Mouse (Mus musculus): ENCODE results near the gene Psph. TPM values are rescaled to one million over a fixed set of nuclear protein-coding genes. Genes with fewer than 3 reads are reported as not detected.
A peak's percentile ranks its signal among the peaks of the same experiment; 100 is the strongest.

Psph gene
- polyA plus RNA-seq, 1 experiment, result 13.5 TPM

GRCm38 (mm10) chr5:129742903-129743488, 44.3 kb downstream of the Psph start:
- 70% methylated on average over 7 of the region's 7 CpGs for WGBS
- Histone ChIP-seq H3K4me1 (ENCODE audit: control insufficient read depth, insufficient read depth, low read length) (no peaks in the 10 kb centered on the region), H3K4me3 (replicated peaks; ENCODE audit: extremely low read depth, low read depth, low read length) (no peak overlapping the region)
- no peak for DNase-seq
- TF ChIP-seq POLR2A (IDR thresholded peaks at IDR 0.05; ENCODE audit: borderline replicate concordance, extremely low read depth, low read depth, low read length) (no peak), CTCF (IDR thresholded peaks at IDR 0.05; ENCODE audit: insufficient read depth, low read length) (no peak)

GRCm38 (mm10) chr5:129740976-129741375, 46.3 kb downstream of the Psph start:
- no peak overlapping the region for H3K4me3 ChIP-seq (replicated peaks; ENCODE audit: extremely low read depth, low read depth, low read length)
- WGBS, result 94% methylated on average over 1 of the region's 1 CpGs
- H3K4me1 ChIP-seq (ENCODE audit: control insufficient read depth, insufficient read depth, low read length), result no peaks in the 10 kb centered on the region
- no peak for DNase-seq
- TF ChIP-seq CTCF (IDR thresholded peaks at IDR 0.05; ENCODE audit: insufficient read depth, low read length) (no peak), POLR2A (IDR thresholded peaks at IDR 0.05; ENCODE audit: borderline replicate concordance, extremely low read depth, low read depth, low read length) (no peak)

GRCm38 (mm10) chr5:129731021-129731420, 56.2 kb downstream of the Psph start:
- H3K4me1 ChIP-seq (ENCODE audit: control insufficient read depth, insufficient read depth, low read length), result peaks cover 8% of the 10 kb centered on the region
- DNase-seq, result no peak
- 64% methylated on average over 5 of the region's 5 CpGs for WGBS
- no peak for TF ChIP-seq CTCF (IDR thresholded peaks at IDR 0.05; ENCODE audit: insufficient read depth, low read length)
- TF ChIP-seq POLR2A (IDR thresholded peaks at IDR 0.05; ENCODE audit: borderline replicate concordance, extremely low read depth, low read depth, low read length), result no peak
- no peak overlapping the region for H3K4me3 ChIP-seq (replicated peaks; ENCODE audit: extremely low read depth, low read depth, low read length)

GRCm38 (mm10) chr5:129730344-129730743, 56.9 kb downstream of the Psph start:
- no peak overlapping the region for H3K4me3 ChIP-seq (replicated peaks; ENCODE audit: extremely low read depth, low read depth, low read length)
- peaks cover 8% of the 10 kb centered on the region for H3K4me1 ChIP-seq (ENCODE audit: control insufficient read depth, insufficient read depth, low read length)
- no peak for DNase-seq
- 27% methylated on average over 11 of the region's 11 CpGs for WGBS
- TF ChIP-seq CTCF (IDR thresholded peaks at IDR 0.05; ENCODE audit: insufficient read depth, low read length) (no peak), POLR2A (IDR thresholded peaks at IDR 0.05; ENCODE audit: borderline replicate concordance, extremely low read depth, low read depth, low read length) (no peak)

DNA sequence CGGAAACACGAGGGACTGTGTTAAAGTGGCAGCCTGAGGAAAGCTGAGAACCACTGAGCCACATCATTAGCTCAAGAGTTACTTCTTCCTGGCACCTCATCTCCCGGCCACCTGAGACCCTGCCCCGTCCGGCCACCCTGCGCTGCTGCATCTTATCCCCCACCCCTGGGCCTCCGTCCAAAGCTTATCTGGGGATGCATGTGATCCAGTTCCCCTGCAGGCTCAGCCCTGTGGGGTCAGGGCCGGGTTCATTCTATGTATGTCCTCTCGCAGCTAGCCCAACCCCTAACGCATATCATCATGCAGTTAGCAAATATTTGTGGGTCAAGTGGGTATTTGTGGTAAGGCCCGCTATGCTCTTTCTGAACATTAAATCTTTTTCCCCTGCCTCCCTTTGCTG, 58.0 kb downstream of the Psph start:
- no peak overlapping the region for H3K4me3 ChIP-seq (replicated peaks; ENCODE audit: extremely low read depth, low read depth, low read length)
- no peak for DNase-seq
- H3K4me1 ChIP-seq (ENCODE audit: control insufficient read depth, insufficient read depth, low read length), result peaks cover 10% of the 10 kb centered on the region
- 26% methylated on average over 11 of the region's 11 CpGs for WGBS
- no peak for TF ChIP-seq POLR2A (IDR thresholded peaks at IDR 0.05; ENCODE audit: borderline replicate concordance, extremely low read depth, low read depth, low read length)

GRCm38 (mm10) chr5:129726784-129727183, 60.5 kb downstream of the Psph start:
- Histone ChIP-seq H3K4me1 (ENCODE audit: control insufficient read depth, insufficient read depth, low read length) (peaks cover 14% of the 10 kb centered on the region), H3K4me3 (replicated peaks; ENCODE audit: extremely low read depth, low read depth, low read length) (no peak overlapping the region)
- TF ChIP-seq POLR2A (IDR thresholded peaks at IDR 0.05; ENCODE audit: borderline replicate concordance, extremely low read depth, low read depth, low read length), result no peak
- TF ChIP-seq CTCF (IDR thresholded peaks at IDR 0.05; ENCODE audit: insufficient read depth, low read length), result no peak
- WGBS, result 77% methylated on average over 3 of the region's 3 CpGs
- DNase-seq, result no peak

GRCm38 (mm10) chr5:129725774-129726392, 61.4 kb downstream of the Psph start:
- H3K4me3 ChIP-seq (replicated peaks; ENCODE audit: extremely low read depth, low read depth, low read length), result peak overlapping the region; percentile 69
- H3K4me1 ChIP-seq (ENCODE audit: control insufficient read depth, insufficient read depth, low read length), result peaks cover 14% of the 10 kb centered on the region
- TF ChIP-seq POLR2A (IDR thresholded peaks at IDR 0.05; ENCODE audit: borderline replicate concordance, extremely low read depth, low read depth, low read length) (no peak), CTCF (IDR thresholded peaks at IDR 0.05; ENCODE audit: insufficient read depth, low read length) (no peak)
- no peak for DNase-seq
- WGBS, result 25% methylated on average over 7 of the region's 7 CpGs

DNA sequence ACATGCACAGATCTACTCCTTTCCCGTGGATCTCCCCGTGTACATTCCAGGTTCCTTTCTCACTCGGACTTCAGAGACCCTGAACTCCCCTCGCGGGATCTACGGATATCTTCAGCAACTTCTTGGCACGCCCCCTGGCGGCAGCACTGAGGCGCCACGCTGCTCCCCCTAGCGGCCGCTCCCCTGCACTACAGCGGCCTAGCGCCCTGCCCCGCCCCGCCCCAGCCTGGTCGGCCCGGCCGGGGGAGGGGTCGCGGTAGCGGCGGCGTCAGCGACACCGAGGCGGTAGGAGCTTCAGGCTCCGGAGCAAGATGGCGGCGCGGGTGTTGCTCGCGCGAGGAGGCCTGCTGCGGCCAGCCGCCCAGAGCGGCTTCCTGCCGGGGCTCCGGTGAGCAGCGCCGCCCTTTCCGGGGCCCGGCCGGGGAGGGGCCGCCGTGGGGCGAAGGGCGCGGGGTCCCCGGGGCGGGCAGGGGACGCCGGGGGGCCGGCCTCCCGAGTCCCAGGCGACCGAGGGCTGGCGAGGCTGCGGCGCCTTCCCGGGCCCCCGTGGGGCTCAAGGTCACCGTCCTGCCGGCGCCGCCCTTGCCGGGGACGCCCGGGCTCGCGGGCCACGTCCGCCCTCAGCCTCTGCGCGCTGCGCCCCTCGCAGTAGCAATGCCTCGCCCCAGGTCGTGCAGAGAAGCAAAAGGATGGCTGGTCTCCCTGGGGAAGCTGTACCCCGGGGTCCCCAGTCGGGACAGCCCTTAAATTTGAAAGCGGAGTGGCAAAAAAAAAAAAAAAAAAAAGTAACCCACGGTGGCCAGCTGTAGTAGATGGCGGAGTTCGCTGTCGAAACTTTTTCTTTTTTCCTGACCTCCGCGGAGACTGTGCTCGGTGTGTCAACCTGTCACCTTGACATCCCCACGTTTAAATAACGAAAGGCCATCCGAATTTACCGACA, 62.1 kb downstream of the Psph start, which contains the start of gene Nipsnap2:
TSS of gene Nipsnap2 (plus strand) at position 230 of the 940 bp plus-strand sequence.
- peak; percentile 97 for DNase-seq
- TF ChIP-seq POLR2A (IDR thresholded peaks at IDR 0.05; ENCODE audit: borderline replicate concordance, extremely low read depth, low read depth, low read length) (peak; percentile 58), CTCF (IDR thresholded peaks at IDR 0.05; ENCODE audit: insufficient read depth, low read length) (peak; percentile 90)
- under 1% methylated on average over 79 of the region's 93 CpGs for WGBS
- peaks cover 11% of the 10 kb centered on the region for H3K4me1 ChIP-seq (ENCODE audit: control insufficient read depth, insufficient read depth, low read length)
- H3K4me3 ChIP-seq (replicated peaks; ENCODE audit: extremely low read depth, low read depth, low read length), result peak within 1 kb of the TSS; percentile 69

DNA sequence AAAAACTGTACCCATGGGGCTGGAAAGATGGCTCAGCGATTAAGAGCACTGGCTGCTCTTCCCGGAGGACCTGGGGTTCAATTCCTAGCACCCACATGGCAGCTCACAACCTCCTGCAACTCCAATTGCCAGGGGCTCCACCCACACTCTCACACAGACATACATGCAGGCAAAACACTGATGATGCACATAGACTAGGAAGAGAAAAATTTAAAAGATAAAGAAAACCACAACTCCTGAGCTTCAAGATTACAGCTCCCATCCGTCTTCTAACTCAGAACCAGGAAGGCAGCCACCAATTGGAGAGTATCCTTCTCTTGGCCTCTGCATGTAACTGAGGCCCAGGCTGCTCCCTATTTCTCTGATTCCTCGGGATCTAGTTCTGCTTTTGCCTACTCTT, 63.0 kb downstream of the Psph start:
- WGBS, result 34% methylated on average over 4 of the region's 4 CpGs
- TF ChIP-seq CTCF (IDR thresholded peaks at IDR 0.05; ENCODE audit: insufficient read depth, low read length) (no peak), POLR2A (IDR thresholded peaks at IDR 0.05; ENCODE audit: borderline replicate concordance, extremely low read depth, low read depth, low read length) (no peak)
- Histone ChIP-seq H3K4me1 (ENCODE audit: control insufficient read depth, insufficient read depth, low read length) (peaks cover 9% of the 10 kb centered on the region), H3K4me3 (replicated peaks; ENCODE audit: extremely low read depth, low read depth, low read length) (peak overlapping the region; percentile 69)
- no peak for DNase-seq

All from lung, adult 2 months (tissue).